Mouse (Mus musculus) spleen, postnatal 36 days (tissue): ENCODE results near the gene Gm17409.

Experiments used
- DNase-seq, 2 experiments: peaks; one replicate each; pipeline ENCODE4 v3.0.0; 2022; ENCODE audit warnings: low spot score in 2 of 2, mixed read lengths in 1 of 2

Gm17409 gene

DNA sequence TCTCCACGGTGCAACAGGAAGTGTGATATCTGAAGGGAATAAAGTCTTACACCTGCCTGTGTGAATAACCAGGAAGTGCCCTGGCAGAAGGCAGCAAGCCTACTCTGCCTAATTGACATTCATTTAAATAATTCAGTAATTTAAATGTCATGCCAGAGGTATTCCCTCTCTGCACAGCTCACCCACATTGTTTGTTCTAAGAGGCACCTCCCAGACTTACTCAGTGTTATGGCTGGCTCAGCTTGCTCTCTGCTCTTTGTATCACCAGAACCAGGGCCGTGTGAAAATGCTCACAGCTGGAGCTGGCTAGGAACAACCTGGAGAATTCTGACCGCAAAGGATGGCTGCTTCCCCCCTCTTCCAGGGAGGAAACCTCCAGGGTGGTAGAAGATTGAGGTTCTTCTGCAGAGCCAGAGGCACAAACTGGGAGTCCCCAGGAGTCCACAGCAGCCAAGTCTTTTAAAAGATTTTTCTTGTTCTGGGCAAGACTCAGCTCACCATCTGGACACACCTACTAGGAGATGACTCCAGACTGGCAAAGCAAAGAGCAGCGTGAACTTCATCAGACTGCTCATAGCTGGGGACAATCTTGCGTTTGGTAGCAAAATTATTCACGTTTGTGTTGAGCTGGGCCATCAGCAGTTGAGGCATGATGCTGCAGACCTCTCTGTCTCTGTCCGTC is 14.5 kb downstream of the Gm17409 start:
- DNase-seq, result no peak

DNA sequence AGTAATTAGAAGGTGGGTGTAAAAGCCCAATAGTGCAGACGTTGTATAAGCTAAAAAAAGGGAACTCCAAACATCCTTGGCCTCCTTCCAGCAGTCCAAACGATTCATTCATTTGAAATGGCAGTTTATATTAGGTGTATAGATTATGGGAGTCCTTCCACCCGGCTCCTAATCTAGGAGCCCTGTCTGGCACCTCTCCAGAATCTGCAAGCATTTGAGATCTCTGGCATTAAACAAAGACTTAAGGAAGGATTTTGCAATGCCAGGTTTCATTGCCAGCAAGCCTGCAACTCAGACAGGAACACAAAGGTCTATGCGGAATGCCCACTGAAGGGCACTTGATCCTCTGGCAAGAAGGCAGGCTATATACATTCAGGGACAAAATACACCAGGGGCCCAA is 15.2 kb downstream of the Gm17409 start:
- no peak for DNase-seq

- no peak for DNase-seq
Measured at GRCm38 (mm10) chr2:58485683-58486082, 15.8 kb downstream of the Gm17409 start.

- DNase-seq, result no peak
Measured at GRCm38 (mm10) chr2:58486441-58487278, 16.7 kb downstream of the Gm17409 start.

DNA sequence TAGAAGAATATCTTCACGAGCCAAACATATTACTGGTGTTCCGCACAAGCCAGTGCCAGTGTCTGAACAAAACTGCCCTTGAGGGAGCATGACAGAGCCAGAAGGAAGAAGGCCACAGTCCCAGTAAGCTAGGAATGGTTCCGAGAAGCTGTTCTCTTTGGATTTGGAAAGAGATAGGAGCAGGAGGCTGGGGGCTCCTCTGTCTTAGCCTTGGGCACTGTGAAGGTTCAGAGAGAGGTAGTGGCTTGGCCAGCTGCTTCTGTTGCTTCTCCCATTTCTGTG is 17.3 kb downstream of the Gm17409 start:
- DNase-seq, result no peak

DNA sequence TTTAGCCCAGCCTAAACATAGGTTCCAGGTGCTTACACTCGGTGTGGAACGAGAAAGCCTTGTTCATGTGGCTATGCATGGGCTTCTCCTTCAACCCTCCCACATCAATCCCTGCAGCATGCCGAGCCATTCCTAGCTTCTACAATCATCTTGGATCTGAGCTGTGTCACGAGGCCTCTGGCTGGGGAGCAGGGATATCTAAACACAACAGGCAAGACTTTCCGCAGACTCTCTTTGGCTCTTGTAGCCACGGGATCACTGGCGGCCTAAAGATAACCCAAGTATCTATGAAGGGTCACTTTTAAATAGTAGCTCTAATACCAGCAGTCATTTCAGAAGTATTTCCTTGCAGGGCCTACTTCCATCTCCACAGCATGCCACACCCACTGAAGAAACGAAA is 18.5 kb downstream of the Gm17409 start:
- DNase-seq, result no peak

DNA sequence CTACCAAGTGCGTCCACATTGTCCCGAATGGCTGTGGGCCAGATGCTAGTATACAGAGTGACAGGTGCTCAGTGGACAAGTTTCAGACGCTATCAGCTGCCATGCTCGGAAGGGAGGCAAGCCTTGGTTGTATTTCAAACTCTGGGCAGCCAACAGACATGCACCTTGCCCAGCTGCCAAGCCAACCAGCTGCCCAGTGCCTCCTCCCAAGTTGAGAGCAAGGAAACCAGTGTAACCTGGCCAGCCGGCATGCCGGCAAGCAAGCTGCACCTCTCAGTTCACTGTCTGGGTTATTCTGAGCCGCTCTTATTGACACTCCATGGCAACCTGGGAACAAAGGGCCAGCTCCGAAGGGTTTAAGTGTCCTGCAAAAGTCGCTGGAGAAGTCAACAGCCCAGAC is 19.4 kb downstream of the Gm17409 start:
- DNase-seq, result no peak

DNA sequence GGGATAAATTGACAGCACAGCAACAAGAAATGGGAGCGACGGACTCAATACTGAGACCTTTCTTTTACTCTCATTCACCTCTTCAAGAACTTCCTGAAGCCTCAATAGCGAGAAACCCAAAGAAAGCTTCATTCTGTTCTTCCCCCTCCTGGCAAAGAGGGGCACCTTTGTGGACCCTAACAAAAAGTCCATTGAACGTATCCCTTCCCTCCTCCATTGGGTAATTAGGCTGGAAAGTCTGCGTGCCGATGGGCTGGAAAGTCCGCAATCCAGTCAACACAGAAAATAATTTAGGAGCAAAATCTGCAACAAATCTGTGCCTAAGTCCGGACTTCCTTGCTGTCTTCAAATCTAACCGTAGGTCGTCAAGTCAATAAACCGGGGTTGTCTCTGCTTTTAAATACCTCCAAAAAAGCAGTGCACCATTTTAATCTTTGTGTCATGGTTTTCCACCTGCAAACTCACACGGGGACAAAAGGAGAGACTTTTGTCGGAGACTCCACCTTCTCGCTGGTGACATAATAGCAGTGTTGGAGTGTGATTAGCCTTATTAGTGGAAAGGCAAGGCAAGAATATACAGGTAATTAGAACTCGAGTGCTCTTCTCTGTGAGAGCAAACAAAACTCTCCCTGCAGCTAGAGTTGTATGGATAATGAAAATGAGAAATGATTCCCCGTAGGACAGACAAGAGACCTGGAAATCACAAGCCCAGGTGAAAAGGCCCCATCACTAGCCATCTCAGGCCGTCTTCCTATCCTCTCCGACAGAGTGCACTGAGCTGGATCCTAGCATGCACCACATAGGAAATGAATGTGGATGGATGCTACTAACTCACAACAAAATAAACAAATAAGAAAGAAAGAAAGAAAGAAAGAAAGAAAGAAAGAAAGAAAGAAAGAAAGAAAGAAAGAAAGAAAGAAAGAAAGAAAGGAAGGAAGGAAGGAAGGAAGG is 24.0 kb downstream of the Gm17409 start:
- DNase-seq, result no peak

DNA sequence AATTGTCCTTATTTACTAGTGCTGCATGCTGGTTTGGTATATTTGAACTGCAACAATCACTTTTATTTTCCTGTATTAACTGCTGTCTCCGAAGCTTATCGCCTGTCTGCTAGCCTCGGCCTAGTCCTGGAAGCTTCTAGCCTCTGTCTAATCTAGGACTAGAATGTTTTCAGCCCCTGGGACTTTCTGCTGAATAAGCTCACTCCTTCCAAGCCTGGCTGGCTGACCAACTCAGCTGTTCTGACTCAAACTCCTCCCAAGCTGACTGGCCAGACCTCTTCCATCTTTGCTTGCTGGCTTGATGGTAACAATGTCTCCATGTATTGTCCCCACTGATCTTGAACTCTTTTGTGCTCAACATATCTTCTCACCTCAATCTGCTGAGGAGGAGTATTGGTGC is 25.4 kb downstream of the Gm17409 start:
- DNase-seq, result no peak

GRCm38 (mm10) chr2:58496647-58497410 is 26.9 kb downstream of the Gm17409 start:
- DNase-seq, result no peak

DNA sequence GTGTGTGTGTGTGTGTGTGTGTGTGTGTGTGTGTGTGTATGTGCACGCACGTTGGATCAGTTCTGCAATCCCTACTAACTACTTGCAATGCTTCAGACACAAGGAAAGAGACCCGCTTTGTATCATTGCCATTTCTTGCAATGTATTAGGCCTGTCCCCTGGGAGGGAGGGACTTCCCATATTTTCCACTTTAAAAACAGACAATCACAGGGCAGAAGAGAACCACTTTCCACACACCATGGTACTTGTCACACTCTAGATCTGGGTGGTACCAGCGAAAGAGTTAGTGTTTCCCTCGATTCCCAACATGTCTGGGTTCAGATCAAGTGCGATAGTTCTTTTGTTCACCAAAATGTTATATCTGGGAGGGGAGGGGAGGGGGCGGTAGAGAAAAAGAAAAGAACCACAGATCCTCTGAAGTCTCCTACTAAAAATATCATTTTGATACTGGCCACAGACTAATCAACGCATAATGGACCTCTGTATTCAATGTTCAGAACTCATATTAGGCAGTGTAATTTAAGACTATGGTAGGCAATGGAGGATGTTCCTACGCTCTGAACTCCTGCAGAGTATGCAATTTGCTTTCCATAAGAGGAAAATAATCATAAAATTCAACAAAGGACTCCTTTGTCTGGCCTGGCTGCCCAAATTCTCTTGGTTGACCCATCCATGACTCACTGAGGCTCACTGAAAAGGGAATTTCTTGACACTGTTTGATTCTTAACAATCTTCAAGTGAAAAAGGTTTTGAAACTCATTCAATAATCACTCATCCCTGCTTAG is 35.6 kb downstream of the Gm17409 start:
- no peak for DNase-seq

DNA sequence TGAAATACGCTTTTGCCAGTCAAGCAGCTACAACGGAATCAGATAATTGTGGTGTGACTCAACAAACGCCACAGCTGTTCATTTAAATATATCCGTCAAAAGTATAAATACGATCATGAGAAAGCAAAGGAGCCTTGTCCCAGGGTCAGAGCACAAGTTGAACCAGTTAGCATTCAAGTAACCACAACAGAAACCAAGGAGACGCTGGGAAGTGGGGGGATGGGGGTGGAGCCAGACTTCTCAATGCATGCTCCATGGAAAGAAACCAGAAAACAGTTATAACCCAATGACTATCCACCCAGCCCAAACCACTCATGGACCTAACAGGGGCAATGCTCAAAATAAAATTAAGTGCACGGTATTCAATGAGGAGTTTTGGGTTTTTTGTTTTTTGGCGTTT is 40.3 kb downstream of the Gm17409 start:
- no peak for DNase-seq

GRCm38 (mm10) chr2:58513212-58513611 is 43.3 kb downstream of the Gm17409 start:
- DNase-seq, result no peak

DNA sequence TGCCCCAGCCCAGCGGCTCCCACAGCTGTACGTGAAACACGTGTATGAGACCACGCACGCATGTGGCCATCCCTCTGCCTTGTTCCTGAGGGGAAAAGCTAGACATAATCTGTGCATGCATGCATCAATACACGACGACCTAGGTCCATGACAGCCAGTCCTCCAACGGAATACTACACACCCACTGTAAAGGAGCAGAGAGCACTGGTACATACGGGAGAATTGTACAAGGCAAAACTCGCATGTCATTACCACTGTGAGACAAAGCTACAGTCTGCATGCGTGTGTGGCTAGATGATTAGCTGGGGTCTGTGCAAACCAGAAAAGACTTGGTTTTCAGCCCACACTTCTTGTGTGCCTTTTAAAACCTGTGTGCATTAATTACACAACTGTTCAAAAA is 44.6 kb downstream of the Gm17409 start:
- DNase-seq, result no peak

DNA sequence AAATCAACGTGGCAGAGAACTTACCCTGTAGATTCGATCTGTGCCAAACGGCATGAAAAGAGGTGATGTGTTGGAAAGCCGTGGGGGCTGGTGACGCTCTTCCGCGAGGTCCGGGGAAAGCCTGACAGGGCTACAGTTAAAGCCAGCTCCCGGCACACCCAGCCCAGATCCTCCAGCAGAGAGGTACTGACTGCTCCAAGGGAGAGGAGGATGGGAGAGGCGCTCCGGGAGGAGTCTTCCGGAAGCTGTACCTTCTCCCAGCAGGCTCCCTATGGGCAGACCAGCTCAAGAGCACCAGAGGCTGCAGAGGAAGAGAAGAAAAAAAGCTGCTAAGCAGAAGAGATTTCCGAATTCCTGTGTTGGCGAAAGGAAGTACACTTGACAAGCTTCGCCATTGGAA is 46.1 kb downstream of the Gm17409 start:
- no peak for DNase-seq

- DNase-seq, result no peak
Measured at GRCm38 (mm10) chr2:58516920-58517319, 47.0 kb downstream of the Gm17409 start.

GRCm38 (mm10) chr2:58518517-58518916 is 48.6 kb downstream of the Gm17409 start:
- DNase-seq, result no peak
